Mouse (Mus musculus): ENCODE measurements around the gene Ms4a18. TPM values are rescaled to one million over a fixed set of nuclear protein-coding genes. Genes with fewer than 3 reads are reported as not detected.
"Not testable (repeated sequence)": the region's sequence is repeated elsewhere in the genome, so short reads cannot be mapped to it uniquely, and the experiment has no call there.

Ms4a18 gene
- polyA plus RNA-seq (2011; ENCODE audit: insufficient read depth, insufficient read length, low read depth, missing spikeins) = not detected in 2 replicates

DNA sequence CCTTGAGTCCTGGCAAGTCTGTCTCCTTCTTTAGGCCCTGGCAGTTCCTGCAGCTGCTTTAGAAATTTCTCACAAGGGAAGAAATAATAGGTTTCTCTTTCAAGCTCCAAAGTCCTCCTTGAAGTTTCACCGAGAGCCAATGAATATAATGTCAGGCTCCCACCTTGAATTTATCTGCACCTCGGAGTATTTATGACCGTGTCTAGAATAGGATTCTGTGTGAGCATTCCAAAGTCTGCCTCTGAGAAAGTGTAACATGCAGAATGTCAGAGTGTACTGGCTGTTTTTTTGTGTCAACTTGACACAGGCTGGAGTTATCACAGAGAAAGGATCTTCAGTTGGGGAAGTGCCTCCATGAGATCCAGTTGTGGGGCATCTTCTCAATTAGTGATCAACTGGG, at the start of gene Ms4a18:
Ms4a18 (minus strand) TSS at position 141 of the 400 bp plus-strand sequence.
- Histone ChIP-seq H3K9me3 (replicated peaks; ENCODE audit: control insufficient read depth, insufficient read depth, low read length, poor library complexity, severe bottlenecking) (no peaks in the 10 kb centered on the region), H3K9ac (ENCODE audit: low read depth, poor library complexity, severe bottlenecking) (no peak within 1 kb of the TSS), H3K27me3 (ENCODE audit: control insufficient read depth, insufficient read depth, low read length, poor library complexity, severe bottlenecking) (no peaks in the 10 kb centered on the region), H3K27ac (ENCODE audit: insufficient read depth, low read length) (no peak within 1 kb of the TSS), H3K4me1 (ENCODE audit: control insufficient read depth, insufficient read depth, low read length) (no peaks in the 10 kb centered on the region), H3K36me3 (ENCODE audit: control insufficient read depth, insufficient read depth, low read length, poor library complexity, severe bottlenecking) (no peaks in the 10 kb centered on the region), H3K4me3 (ENCODE audit: low read depth, low read length) (no peak within 1 kb of the TSS)
- no peak for TF ChIP-seq CTCF (IDR thresholded peaks at IDR 0.05; ENCODE audit: low read depth, low read length)
- no peak for TF ChIP-seq EP300 (IDR thresholded peaks at IDR 0.05; ENCODE audit: insufficient read depth, low read depth, low read length)
- no peak for TF ChIP-seq POLR2A (IDR thresholded peaks at IDR 0.05; ENCODE audit: insufficient read depth, low read length)

DNA sequence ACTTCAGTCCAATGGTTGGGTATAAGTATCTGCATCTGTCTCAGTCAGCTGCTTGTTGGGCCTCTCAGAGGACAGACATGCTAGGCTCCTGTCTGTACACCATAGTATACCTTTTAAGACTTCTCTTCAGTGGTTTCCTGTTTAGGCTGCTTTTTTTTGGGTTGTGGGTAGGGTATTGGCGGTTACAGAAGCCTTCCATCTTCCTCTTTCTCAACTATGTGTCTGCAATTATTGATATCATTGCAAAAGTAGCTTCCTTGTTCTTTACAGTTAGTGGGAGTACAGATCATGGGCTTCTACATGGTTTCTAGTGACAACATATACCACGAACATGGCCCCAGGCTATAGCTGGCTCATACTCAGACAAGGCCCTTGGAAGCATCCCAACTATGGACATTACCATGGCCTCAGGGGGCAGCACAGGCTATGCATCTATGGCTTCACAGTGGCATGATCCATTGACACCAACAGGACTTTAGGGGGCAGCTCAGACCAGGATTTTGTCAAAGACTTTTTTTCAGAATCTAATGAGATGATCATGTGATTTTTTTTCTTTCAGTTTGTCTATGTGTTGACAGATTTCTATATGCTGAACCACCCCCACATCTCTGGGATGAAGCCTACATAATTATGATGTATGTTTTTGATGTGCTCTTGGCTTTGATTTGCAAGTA, 47.5 kb upstream of the Ms4a18 start:
- TF ChIP-seq CTCF (IDR thresholded peaks at IDR 0.05; ENCODE audit: low read depth, low read length) (no peak), EP300 (IDR thresholded peaks at IDR 0.05; ENCODE audit: insufficient read depth, low read depth, low read length) (no peak), POLR2A (IDR thresholded peaks at IDR 0.05; ENCODE audit: insufficient read depth, low read length) (no peak)
- H3K36me3 ChIP-seq (ENCODE audit: control insufficient read depth, insufficient read depth, low read length, poor library complexity, severe bottlenecking) = no peaks in the 10 kb centered on the region
- H3K9me3 ChIP-seq (replicated peaks; ENCODE audit: control insufficient read depth, insufficient read depth, low read length, poor library complexity, severe bottlenecking) = no peaks in the 10 kb centered on the region
- no peaks in the 10 kb centered on the region for H3K27me3 ChIP-seq (ENCODE audit: control insufficient read depth, insufficient read depth, low read length, poor library complexity, severe bottlenecking)
- H3K4me3 ChIP-seq (ENCODE audit: low read depth, low read length) = no peak overlapping the region
- H3K9ac ChIP-seq (ENCODE audit: low read depth, poor library complexity, severe bottlenecking) = no peak overlapping the region
- no peak overlapping the region for H3K27ac ChIP-seq (ENCODE audit: insufficient read depth, low read length)
- no peaks in the 10 kb centered on the region for H3K4me1 ChIP-seq (ENCODE audit: control insufficient read depth, insufficient read depth, low read length)

DNA sequence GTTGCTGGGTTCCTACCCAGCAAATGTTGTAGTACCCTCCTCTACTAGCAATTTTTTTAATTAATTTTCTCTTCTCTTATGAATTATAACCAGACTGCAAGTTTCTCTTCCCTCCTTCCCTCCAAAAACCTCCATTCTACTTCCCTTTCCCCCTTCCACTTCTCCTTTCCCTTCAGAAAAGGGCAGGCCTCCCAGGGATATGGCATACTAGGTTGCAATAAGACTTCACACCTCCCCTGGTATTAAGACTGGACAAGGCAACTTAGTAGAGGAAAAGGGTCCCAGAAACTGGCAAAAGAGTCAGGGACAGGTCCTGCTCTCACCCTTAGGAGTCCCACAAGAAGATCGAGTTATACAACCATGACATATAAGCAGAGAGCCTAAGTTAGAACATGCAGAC, 43.1 kb upstream of the Ms4a18 start:
- no peaks in the 10 kb centered on the region for H3K9me3 ChIP-seq (replicated peaks; ENCODE audit: control insufficient read depth, insufficient read depth, low read length, poor library complexity, severe bottlenecking)
- no peak for TF ChIP-seq POLR2A (IDR thresholded peaks at IDR 0.05; ENCODE audit: insufficient read depth, low read length)
- TF ChIP-seq CTCF (IDR thresholded peaks at IDR 0.05; ENCODE audit: low read depth, low read length) = no peak
- TF ChIP-seq EP300 (IDR thresholded peaks at IDR 0.05; ENCODE audit: insufficient read depth, low read depth, low read length) = no peak
- no peak overlapping the region for H3K9ac ChIP-seq (ENCODE audit: low read depth, poor library complexity, severe bottlenecking)
- no peaks in the 10 kb centered on the region for H3K4me1 ChIP-seq (ENCODE audit: control insufficient read depth, insufficient read depth, low read length)
- no peak overlapping the region for H3K4me3 ChIP-seq (ENCODE audit: low read depth, low read length)
- H3K27ac ChIP-seq (ENCODE audit: insufficient read depth, low read length) = no peak overlapping the region
- no peaks in the 10 kb centered on the region for H3K27me3 ChIP-seq (ENCODE audit: control insufficient read depth, insufficient read depth, low read length, poor library complexity, severe bottlenecking)
- no peaks in the 10 kb centered on the region for H3K36me3 ChIP-seq (ENCODE audit: control insufficient read depth, insufficient read depth, low read length, poor library complexity, severe bottlenecking)

DNA sequence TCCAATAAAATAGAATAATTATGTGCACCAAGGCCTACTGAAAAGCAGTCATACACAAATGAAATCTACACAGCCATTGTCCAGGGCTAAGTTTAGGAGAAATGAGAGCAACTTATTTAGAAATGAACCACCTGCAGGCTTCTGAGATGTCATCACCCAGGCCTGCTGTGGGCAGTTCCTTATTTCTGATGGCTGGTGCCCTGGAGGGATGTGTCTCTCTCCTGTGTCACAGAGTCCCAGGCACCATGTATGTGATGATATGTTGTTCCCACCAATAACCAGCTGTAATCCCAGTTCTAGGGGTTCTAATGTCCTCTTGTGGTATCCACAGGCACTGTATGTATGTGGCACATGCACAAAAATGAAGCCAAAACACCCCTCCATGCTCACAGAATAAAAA, 42.1 kb upstream of the Ms4a18 start:
- Histone ChIP-seq H3K4me1 (ENCODE audit: control insufficient read depth, insufficient read depth, low read length) (no peaks in the 10 kb centered on the region), H3K27me3 (ENCODE audit: control insufficient read depth, insufficient read depth, low read length, poor library complexity, severe bottlenecking) (no peaks in the 10 kb centered on the region), H3K9me3 (replicated peaks; ENCODE audit: control insufficient read depth, insufficient read depth, low read length, poor library complexity, severe bottlenecking) (no peaks in the 10 kb centered on the region), H3K9ac (ENCODE audit: low read depth, poor library complexity, severe bottlenecking) (no peak overlapping the region), H3K4me3 (ENCODE audit: low read depth, low read length) (no peak overlapping the region), H3K36me3 (ENCODE audit: control insufficient read depth, insufficient read depth, low read length, poor library complexity, severe bottlenecking) (no peaks in the 10 kb centered on the region), H3K27ac (ENCODE audit: insufficient read depth, low read length) (no peak overlapping the region)
- TF ChIP-seq POLR2A (IDR thresholded peaks at IDR 0.05; ENCODE audit: insufficient read depth, low read length) = no peak
- no peak for TF ChIP-seq CTCF (IDR thresholded peaks at IDR 0.05; ENCODE audit: low read depth, low read length)
- no peak for TF ChIP-seq EP300 (IDR thresholded peaks at IDR 0.05; ENCODE audit: insufficient read depth, low read depth, low read length)

DNA sequence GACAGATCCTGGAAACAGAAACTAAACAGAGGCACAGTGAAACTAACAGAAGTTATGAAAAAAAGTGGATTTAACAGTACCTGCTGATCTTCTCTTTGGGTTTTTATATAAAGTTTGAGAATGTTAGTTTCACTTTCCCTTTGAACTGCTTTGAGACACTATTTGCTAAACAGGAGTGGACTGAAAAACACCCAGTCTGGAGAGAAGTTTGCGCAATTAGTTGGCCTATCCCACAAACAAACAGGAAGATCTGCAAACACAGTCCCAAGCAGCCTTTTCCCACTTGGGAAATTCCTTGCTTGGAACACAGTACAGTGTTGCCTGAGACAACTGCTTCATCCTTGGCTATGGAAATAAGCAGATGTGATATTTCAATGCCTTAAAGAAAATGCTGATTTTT, 37.9 kb upstream of the Ms4a18 start:
- not testable (repeated sequence) for H3K27me3 ChIP-seq (ENCODE audit: control insufficient read depth, insufficient read depth, low read length, poor library complexity, severe bottlenecking); H3K9me3 ChIP-seq (replicated peaks; ENCODE audit: control insufficient read depth, insufficient read depth, low read length, poor library complexity, severe bottlenecking); H3K27ac ChIP-seq (ENCODE audit: insufficient read depth, low read length); H3K4me1 ChIP-seq (ENCODE audit: control insufficient read depth, insufficient read depth, low read length); H3K36me3 ChIP-seq (ENCODE audit: control insufficient read depth, insufficient read depth, low read length, poor library complexity, severe bottlenecking); H3K4me3 ChIP-seq (ENCODE audit: low read depth, low read length); H3K9ac ChIP-seq (ENCODE audit: low read depth, poor library complexity, severe bottlenecking)

DNA sequence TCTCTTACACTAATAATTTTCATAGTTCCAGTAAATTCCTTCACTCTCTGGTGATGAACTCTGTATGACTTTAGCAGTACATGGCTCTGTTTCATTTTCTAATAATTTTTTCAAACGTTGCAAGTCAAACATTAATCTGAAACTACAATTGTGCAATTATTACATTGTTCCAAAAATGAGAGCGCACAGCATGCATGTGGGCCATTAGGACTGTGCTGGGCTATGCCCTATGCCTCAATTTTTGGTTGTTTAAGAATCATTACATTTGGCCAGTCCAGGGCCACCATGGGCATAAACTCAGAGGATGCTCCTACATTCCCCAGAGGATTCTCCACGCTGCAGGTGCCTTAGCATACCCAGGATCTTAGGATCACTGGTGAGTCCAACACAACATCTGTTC, 35.4 kb upstream of the Ms4a18 start:
- Histone ChIP-seq H3K9me3 (replicated peaks; ENCODE audit: control insufficient read depth, insufficient read depth, low read length, poor library complexity, severe bottlenecking) (no peaks in the 10 kb centered on the region), H3K36me3 (ENCODE audit: control insufficient read depth, insufficient read depth, low read length, poor library complexity, severe bottlenecking) (no peaks in the 10 kb centered on the region)

More for the DNA sequence above, 35.4 kb upstream of the Ms4a18 start:
- Histone ChIP-seq H3K4me1 (ENCODE audit: control insufficient read depth, insufficient read depth, low read length) (no peaks in the 10 kb centered on the region), H3K27ac (ENCODE audit: insufficient read depth, low read length) (no peak overlapping the region), H3K9ac (ENCODE audit: low read depth, poor library complexity, severe bottlenecking) (no peak overlapping the region), H3K4me3 (ENCODE audit: low read depth, low read length) (no peak overlapping the region), H3K27me3 (ENCODE audit: control insufficient read depth, insufficient read depth, low read length, poor library complexity, severe bottlenecking) (no peaks in the 10 kb centered on the region)
- TF ChIP-seq CTCF (IDR thresholded peaks at IDR 0.05; ENCODE audit: low read depth, low read length) = no peak
- TF ChIP-seq EP300 (IDR thresholded peaks at IDR 0.05; ENCODE audit: insufficient read depth, low read depth, low read length) = no peak
- no peak for TF ChIP-seq POLR2A (IDR thresholded peaks at IDR 0.05; ENCODE audit: insufficient read depth, low read length)
